Mouse (Mus musculus): Measurements from ENCODE around the gene Ankrd34c.

Gene Ankrd34c

GRCm38 (mm10) chr9:89738295-89738694 lies at the start of gene Ankrd34c:
Gene Ankrd34c (minus strand): TSS chr9:89738475.
- DNase-seq (ENCODE audit: low spot score), result no peak

- no peak for DNase-seq (ENCODE audit: low spot score)
Measured at GRCm38 (mm10) chr9:89787532-89787931, 49.3 kb upstream of the Ankrd34c start.

GRCm38 (mm10) chr9:89781395-89781927 lies 43.2 kb upstream of the Ankrd34c start:
- DNase-seq (ENCODE audit: low spot score), result no peak

GRCm38 (mm10) chr9:89779237-89779636 lies 41.0 kb upstream of the Ankrd34c start:
- no peak for DNase-seq (ENCODE audit: low spot score)

GRCm38 (mm10) chr9:89771153-89771552 lies 32.9 kb upstream of the Ankrd34c start:
- no peak for DNase-seq (ENCODE audit: low spot score)

GRCm38 (mm10) chr9:89762017-89762416 lies 23.7 kb upstream of the Ankrd34c start:
- no peak for DNase-seq (ENCODE audit: low spot score)

- DNase-seq (ENCODE audit: low spot score), result no peak
Measured at GRCm38 (mm10) chr9:89758569-89758968, 20.3 kb upstream of the Ankrd34c start.

- DNase-seq (ENCODE audit: low spot score), result no peak
Measured at GRCm38 (mm10) chr9:89758139-89758538, 19.9 kb upstream of the Ankrd34c start.

GRCm38 (mm10) chr9:89757571-89757970 lies 19.3 kb upstream of the Ankrd34c start:
- DNase-seq (ENCODE audit: low spot score), result no peak

- DNase-seq (ENCODE audit: low spot score), result no peak
Measured at GRCm38 (mm10) chr9:89740041-89740440, 1.8 kb upstream of the Ankrd34c start.

- no peak for DNase-seq (ENCODE audit: low spot score)
Measured at GRCm38 (mm10) chr9:89737888-89738287, 387 bp downstream of the Ankrd34c start.

GRCm38 (mm10) chr9:89736932-89737705 lies 1.2 kb downstream of the Ankrd34c start:
- DNase-seq (ENCODE audit: low spot score), result peak; percentile 72

- peak; percentile 74 for DNase-seq (ENCODE audit: low spot score)
Measured at GRCm38 (mm10) chr9:89706906-89707305, 31.4 kb downstream of the Ankrd34c start.

GRCm38 (mm10) chr9:89705197-89705533 lies 33.1 kb downstream of the Ankrd34c start:
- DNase-seq (ENCODE audit: low spot score), result no peak

- DNase-seq (ENCODE audit: low spot score), result peak; percentile 95
Measured at GRCm38 (mm10) chr9:89704265-89705196, 33.7 kb downstream of the Ankrd34c start, which contains the start of gene Tmed3. Gene Tmed3 (minus strand): TSS chr9:89705068.

- no peak for DNase-seq (ENCODE audit: low spot score)
Measured at GRCm38 (mm10) chr9:89700910-89701457, 37.3 kb downstream of the Ankrd34c start.

GRCm38 (mm10) chr9:89695143-89695542 lies 43.1 kb downstream of the Ankrd34c start:
- DNase-seq (ENCODE audit: low spot score), result no peak

- DNase-seq (ENCODE audit: low spot score), result no peak
Measured at GRCm38 (mm10) chr9:89693670-89694069, 44.6 kb downstream of the Ankrd34c start.

- DNase-seq (ENCODE audit: low spot score), result no peak
Measured at GRCm38 (mm10) chr9:89689179-89689578, 49.1 kb downstream of the Ankrd34c start.

- DNase-seq (ENCODE audit: low spot score), result peak; percentile 60
Measured at GRCm38 (mm10) chr9:89687503-89688226, 50.6 kb downstream of the Ankrd34c start.

- peak; percentile 20 for DNase-seq (ENCODE audit: low spot score)
Measured at GRCm38 (mm10) chr9:89686262-89686661, 52.0 kb downstream of the Ankrd34c start.

GRCm38 (mm10) chr9:89678974-89679373 lies 59.3 kb downstream of the Ankrd34c start:
- DNase-seq (ENCODE audit: low spot score), result peak; percentile 65

Data from retina, embryonic 14.5 days (tissue).